Mouse (Mus musculus): ENCODE measurements around the gene Olfr315. TPM values are rescaled to one million over a fixed set of nuclear protein-coding genes. Genes with fewer than 3 reads are reported as not detected.
"Not testable (repeated sequence)": the region's sequence is repeated elsewhere in the genome, so short reads cannot be mapped to it uniquely, and the experiment has no call there.

The Olfr315 gene
- polyA plus RNA-seq (2012; rRNA removed): not detected in 2 replicates

DNA sequence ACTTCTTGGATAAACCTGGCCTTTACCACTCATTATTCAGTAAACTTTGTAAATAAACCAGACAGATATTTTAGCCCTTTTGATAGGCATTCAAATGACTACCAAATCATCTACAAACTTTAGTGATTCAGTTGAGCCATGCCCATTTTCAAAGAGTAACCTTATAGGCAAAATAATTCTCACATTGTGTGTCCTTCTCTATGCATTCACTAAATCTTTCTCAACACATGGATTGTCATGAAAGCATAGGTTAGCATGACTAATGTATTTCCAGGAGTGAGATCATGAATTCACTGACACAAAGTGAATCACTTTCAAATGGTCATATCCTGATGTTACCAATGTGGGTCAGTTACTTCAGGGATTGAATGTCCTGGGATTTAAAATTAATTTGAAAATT is at the start of gene Olfr315:
Gene Olfr315, plus strand, starts transcription at position 301 of the 400 bp plus-strand sequence.
- H3K36me3 ChIP-seq (ENCODE audit: control insufficient read depth, insufficient read depth, low read length): no peaks in the 10 kb centered on the region
- H3K27ac ChIP-seq (ENCODE audit: insufficient read depth, low read depth, low read length): no peak within 1 kb of the TSS
- no peak for DNase-seq
- H3K4me1 ChIP-seq (ENCODE audit: control insufficient read depth, insufficient read depth, low read length): no peaks in the 10 kb centered on the region
- no peaks in the 10 kb centered on the region for H3K27me3 ChIP-seq (replicated peaks; ENCODE audit: control insufficient read depth, insufficient read depth, low read length)
- no peak for TF ChIP-seq CTCF (conservative IDR thresholded peaks at IDR 0.05; ENCODE audit: insufficient read depth, insufficient read length, low read depth, low read length)
- no peak for TF ChIP-seq POLR2A (IDR thresholded peaks at IDR 0.05; ENCODE audit: low read depth, low read length)
- H3K4me3 ChIP-seq (ENCODE audit: insufficient read depth, low read depth, low read length): no peak within 1 kb of the TSS

DNA sequence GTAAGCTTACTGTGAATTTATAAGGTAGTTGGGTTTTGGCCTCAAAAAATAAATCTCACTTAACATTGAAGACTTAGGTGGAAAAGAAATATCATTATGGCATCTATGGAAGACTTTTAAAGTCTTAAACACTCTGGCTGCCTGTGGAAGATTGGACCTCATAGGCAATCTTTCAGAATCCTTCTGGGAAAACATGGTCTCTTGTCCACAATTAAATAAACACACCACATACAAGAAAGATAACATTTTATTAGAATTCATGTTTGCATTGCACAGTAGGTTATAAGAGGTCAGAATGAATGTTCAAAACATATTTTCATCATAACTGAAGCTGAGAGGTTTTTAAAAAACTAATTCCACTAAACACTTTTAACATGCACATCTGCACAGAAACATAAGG is 49.1 kb upstream of the Olfr315 start, which contains the start of gene Olfr318:
Gene Olfr318, minus strand, starts transcription at position 101 of the 400 bp plus-strand sequence.
- no peak within 1 kb of the TSS for H3K27ac ChIP-seq (ENCODE audit: insufficient read depth, low read depth, low read length)
- H3K4me1 ChIP-seq (ENCODE audit: control insufficient read depth, insufficient read depth, low read length): peaks cover 5% of the 10 kb centered on the region; the same call in 1 of the 2 replicates
- no peak for TF ChIP-seq POLR2A (IDR thresholded peaks at IDR 0.05; ENCODE audit: low read depth, low read length)
- TF ChIP-seq CTCF (conservative IDR thresholded peaks at IDR 0.05; ENCODE audit: insufficient read depth, insufficient read length, low read depth, low read length): no peak
- no peaks in the 10 kb centered on the region for H3K36me3 ChIP-seq (ENCODE audit: control insufficient read depth, insufficient read depth, low read length)
- no peaks in the 10 kb centered on the region for H3K27me3 ChIP-seq (replicated peaks; ENCODE audit: control insufficient read depth, insufficient read depth, low read length)
- DNase-seq: no peak
- H3K4me3 ChIP-seq (ENCODE audit: insufficient read depth, low read depth, low read length): no peak within 1 kb of the TSS

- peak; percentile 81 for DNase-seq
- H3K27ac ChIP-seq (ENCODE audit: insufficient read depth, low read depth, low read length): peak overlapping the region; percentile 42; the same call in 1 of the 2 replicates
- H3K36me3 ChIP-seq (ENCODE audit: control insufficient read depth, insufficient read depth, low read length); H3K4me3 ChIP-seq (ENCODE audit: insufficient read depth, low read depth, low read length); H3K27me3 ChIP-seq (replicated peaks; ENCODE audit: control insufficient read depth, insufficient read depth, low read length); H3K4me1 ChIP-seq (ENCODE audit: control insufficient read depth, insufficient read depth, low read length): not testable (repeated sequence)
- 52% methylated on average over 6 of the region's 6 CpGs for WGBS
Measured at GRCm38 (mm10) chr11:58727896-58728650, 44.9 kb upstream of the Olfr315 start.

- no peak overlapping the region for H3K4me3 ChIP-seq (ENCODE audit: insufficient read depth, low read depth, low read length)
- no peaks in the 10 kb centered on the region for H3K4me1 ChIP-seq (ENCODE audit: control insufficient read depth, insufficient read depth, low read length)
- H3K27me3 ChIP-seq (replicated peaks; ENCODE audit: control insufficient read depth, insufficient read depth, low read length): no peaks in the 10 kb centered on the region
- 65% methylated on average over 3 of the region's 3 CpGs for WGBS
- DNase-seq: no peak
- no peak overlapping the region for H3K27ac ChIP-seq (ENCODE audit: insufficient read depth, low read depth, low read length)
- no peaks in the 10 kb centered on the region for H3K36me3 ChIP-seq (ENCODE audit: control insufficient read depth, insufficient read depth, low read length)
- TF ChIP-seq POLR2A (IDR thresholded peaks at IDR 0.05; ENCODE audit: low read depth, low read length): no peak
- no peak for TF ChIP-seq CTCF (conservative IDR thresholded peaks at IDR 0.05; ENCODE audit: insufficient read depth, insufficient read length, low read depth, low read length)
Measured at GRCm38 (mm10) chr11:58733372-58733771, 39.6 kb upstream of the Olfr315 start.

DNA sequence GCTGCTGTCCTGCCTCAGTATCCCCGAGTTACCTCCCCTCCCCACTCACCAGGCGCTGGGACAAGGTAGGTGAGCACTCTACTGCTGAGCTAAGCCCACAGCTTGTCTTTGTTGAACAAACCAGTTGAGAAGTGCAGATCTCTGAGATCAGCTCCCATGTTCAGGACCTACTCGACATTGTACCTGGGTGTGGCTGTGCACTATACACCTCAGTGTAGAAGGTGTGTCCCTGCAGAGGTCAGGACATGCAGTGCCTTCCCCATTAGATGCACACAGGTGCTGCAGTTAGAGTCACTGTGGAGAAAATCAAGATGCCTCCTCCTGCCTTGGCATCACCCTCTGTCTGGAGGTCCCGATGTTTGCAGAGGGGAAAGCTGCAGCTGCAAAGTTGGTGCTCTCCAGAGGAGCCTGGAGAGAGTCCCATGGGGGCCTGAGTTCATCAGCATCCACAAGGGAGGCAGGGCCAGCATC is 34.2 kb upstream of the Olfr315 start, which contains the start of gene Olfr317:
Gene Olfr317, minus strand, starts transcription at position 421 of the 471 bp plus-strand sequence.
- DNase-seq: no peak

GRCm38 (mm10) chr11:58751096-58751495 is 21.9 kb upstream of the Olfr315 start:
- H3K4me3 ChIP-seq (ENCODE audit: insufficient read depth, low read depth, low read length); DNase-seq; H3K36me3 ChIP-seq (ENCODE audit: control insufficient read depth, insufficient read depth, low read length); H3K27ac ChIP-seq (ENCODE audit: insufficient read depth, low read depth, low read length); H3K27me3 ChIP-seq (replicated peaks; ENCODE audit: control insufficient read depth, insufficient read depth, low read length); H3K4me1 ChIP-seq (ENCODE audit: control insufficient read depth, insufficient read depth, low read length): not testable (repeated sequence)
- 80% methylated on average over 18 of the region's 18 CpGs for WGBS

More for the DNA sequence above, 34.2 kb upstream of the Olfr315 start, which contains the start of gene Olfr317:
- Histone ChIP-seq H3K36me3 (ENCODE audit: control insufficient read depth, insufficient read depth, low read length) (no peaks in the 10 kb centered on the region), H3K4me1 (ENCODE audit: control insufficient read depth, insufficient read depth, low read length) (no peaks in the 10 kb centered on the region), H3K4me3 (ENCODE audit: insufficient read depth, low read depth, low read length) (no peak within 1 kb of the TSS), H3K27ac (ENCODE audit: insufficient read depth, low read depth, low read length) (no peak within 1 kb of the TSS), H3K27me3 (replicated peaks; ENCODE audit: control insufficient read depth, insufficient read depth, low read length) (no peaks in the 10 kb centered on the region)
- WGBS: 74% methylated on average over 4 of the region's 4 CpGs
- TF ChIP-seq CTCF (conservative IDR thresholded peaks at IDR 0.05; ENCODE audit: insufficient read depth, insufficient read length, low read depth, low read length): no peak
- no peak for TF ChIP-seq POLR2A (IDR thresholded peaks at IDR 0.05; ENCODE audit: low read depth, low read length)

GRCm38 (mm10) chr11:58752434-58752833 is 20.6 kb upstream of the Olfr315 start, which contains the start of gene Olfr316:
TSS of gene Olfr316 (plus strand) at chr11:58752734.
- DNase-seq: no peak
- Histone ChIP-seq H3K36me3 (ENCODE audit: control insufficient read depth, insufficient read depth, low read length) (no peaks in the 10 kb centered on the region), H3K4me3 (ENCODE audit: insufficient read depth, low read depth, low read length) (no peak within 1 kb of the TSS), H3K4me1 (ENCODE audit: control insufficient read depth, insufficient read depth, low read length) (no peaks in the 10 kb centered on the region), H3K27me3 (replicated peaks; ENCODE audit: control insufficient read depth, insufficient read depth, low read length) (no peaks in the 10 kb centered on the region), H3K27ac (ENCODE audit: insufficient read depth, low read depth, low read length) (no peak within 1 kb of the TSS)
- 70% methylated on average over 2 of the region's 2 CpGs for WGBS
- TF ChIP-seq CTCF (conservative IDR thresholded peaks at IDR 0.05; ENCODE audit: insufficient read depth, insufficient read length, low read depth, low read length) (no peak), POLR2A (IDR thresholded peaks at IDR 0.05; ENCODE audit: low read depth, low read length) (no peak)
